Mouse (Mus musculus): ENCODE measurements around the gene Mroh2a.
"Not testable (repeated sequence)": the region's sequence is repeated elsewhere in the genome, so short reads cannot be mapped to it uniquely, and the experiment has no call there.

- TF ChIP-seq CTCF, EP300 (IDR thresholded peaks at IDR 0.05; ENCODE audit: low read depth): not testable (repeated sequence)
Measured at GRCm38 (mm10) chr1:88223011-88223515, 3.7 kb upstream of the Mroh2a start.
